In genomic region chr2:144269679-144270475, GRCm38 (mm10) we compare ENCODE assay signal across 8 mouse cellular contexts. TPM values are rescaled to one million over a fixed set of nuclear protein-coding genes. Genes with fewer than 3 reads are reported as not detected.
A peak's percentile ranks its signal among the peaks of the same experiment; 100 is the strongest.
DNase-seq lines count a peak whose midpoint lies in the region; ATAC-seq and TF ChIP-seq lines count a peak whose summit lies in the region.

No protein-coding gene starts in this region.

- DNase-seq in heart, postnatal 14 days = no peak
- no peak for DNase-seq in G1E (ENCODE audit: low spot score)
- DNase-seq in left cerebral cortex, adult 8-10 months (ENCODE audit: low spot score in 2 of 2) = no peak
- no peak for DNase-seq in ovary, postnatal 14 days (ENCODE audit: low spot score)
- no peak for DNase-seq in left cerebral cortex, adult 9 months (ENCODE audit: low spot score in 2 of 2)

- ATAC-seq in heart, embryonic 13.5 days (ENCODE audit: extremely low read depth, insufficient number of reproducible peaks, low FRiP score, low TSS enrichment) = no peak
- ATAC-seq in G1E (ENCODE audit: extremely low read depth, insufficient number of reproducible peaks, low FRiP score, poor library complexity, severe bottlenecking) = no peak
- ATAC-seq in forebrain, embryonic 16.5 days = peak; percentile 3
- ATAC-seq in megakaryocyte progenitor cell, adult 5-6 weeks (replicated peaks; ENCODE audit: poor library complexity) = 0 out of 2 replicates have a peak, but pooled peaks have one; percentile 0

- WGBS in heart, embryonic 13.5 days = under 1% methylated on average over 32 of the region's 33 CpGs
- under 1% methylated on average over 33 of the region's 33 CpGs for WGBS in forebrain, embryonic 16.5 days

- H3K36me3 ChIP-seq in heart, embryonic 13.5 days = peaks cover 7% of the 10 kb centered on the region
- peaks cover 48% of the 10 kb centered on the region for H3K36me3 ChIP-seq in G1E (replicated peaks)
- no peaks in the 10 kb centered on the region for H3K36me3 ChIP-seq in forebrain, embryonic 16.5 days (ENCODE audit: control insufficient read depth, insufficient read depth)

- intact Hi-C loops in heart, postnatal 14 days (cut with DNase I) = loop anchor here (5.0 kb wide), 1 partner anchor 268 kb away; no protein-coding TSS in a partner anchor

- no peaks in the 10 kb centered on the region for H3K27me3 ChIP-seq in heart, embryonic 13.5 days (replicated peaks)
- no peaks in the 10 kb centered on the region for H3K27me3 ChIP-seq in G1E (ENCODE audit: insufficient read depth, low read length)
- no peaks in the 10 kb centered on the region for H3K27me3 ChIP-seq in forebrain, embryonic 16.5 days (replicated peaks; ENCODE audit: control insufficient read depth, insufficient read depth, low read length)

- H3K4me3 ChIP-seq in heart, embryonic 13.5 days = peak overlapping the region; percentile 74
- peak overlapping the region; percentile 92 for H3K4me3 ChIP-seq in G1E (ENCODE audit: low read depth, low read length)
- H3K4me3 ChIP-seq in forebrain, embryonic 16.5 days (replicated peaks; ENCODE audit: low read length) = peak overlapping the region; percentile 70

- no peaks in the 10 kb centered on the region for H3K9me3 ChIP-seq in heart, embryonic 13.5 days
- no peaks in the 10 kb centered on the region for H3K9me3 ChIP-seq in G1E (replicated peaks)
- H3K9me3 ChIP-seq in forebrain, embryonic 16.5 days (ENCODE audit: control insufficient read depth, low read length) = no peaks in the 10 kb centered on the region

- TF ChIP-seq CTCF in G1E (IDR thresholded peaks at IDR 0.05; ENCODE audit: low read depth, low read length) = no peak

- H3K9ac ChIP-seq in heart, embryonic 13.5 days = peak overlapping the region; percentile 96
- peak overlapping the region; percentile 77 for H3K9ac ChIP-seq in forebrain, embryonic 16.5 days (replicated peaks; ENCODE audit: low read depth, low read length)

- peak overlapping the region; percentile 89 for H3K4me2 ChIP-seq in heart, embryonic 13.5 days
- peak overlapping the region; percentile 76 for H3K4me2 ChIP-seq in forebrain, embryonic 16.5 days (ENCODE audit: low read length)

- peak overlapping the region; percentile 96 for H3K27ac ChIP-seq in heart, embryonic 13.5 days (replicated peaks)
- H3K27ac ChIP-seq in forebrain, embryonic 16.5 days (ENCODE audit: low read length) = peak overlapping the region; percentile 80

- peaks cover 64% of the 10 kb centered on the region for H3K4me1 ChIP-seq in heart, embryonic 13.5 days
- H3K4me1 ChIP-seq in G1E (ENCODE audit: insufficient read depth, low read depth, low read length) = peaks cover 53% of the 10 kb centered on the region
- H3K4me1 ChIP-seq in forebrain, embryonic 16.5 days (replicated peaks; ENCODE audit: control insufficient read depth, insufficient read depth, low read length) = peaks cover 21% of the 10 kb centered on the region

RNA-seq across cellular contexts. Expression of gene Mgme1, which starts 0.6 kb away (rescaled TPM):
- polyA plus RNA-seq in heart, embryonic 13.5 days (2015; fragmentation: Nextera tagmentation; extraction: Ambion mirVana) = 20.0 and 22.5 TPM in 2 replicates
- 1 to 10 TPM; 8.5 to 9.6 TPM for total RNA-seq in heart, postnatal 14 days (2021)
- total RNA-seq in G1E (2014; fragmentation: Nextera tagmentation) = 18.2 and 19.3 TPM in 2 replicates
- 17.1 and 18.5 TPM in 2 replicates for total RNA-seq in G1E (2017)
- 1.5 and 1.8 TPM in 2 replicates for polyA plus RNA-seq in G1E (2012)
- polyA plus RNA-seq in forebrain, embryonic 16.5 days (2015; fragmentation: Nextera tagmentation; extraction: Ambion mirVana) = 10.8 and 11.4 TPM in 2 replicates
- 16.5 and 17.7 TPM in 2 replicates for total RNA-seq in megakaryocyte progenitor cell, adult 5-6 weeks (2015)
- total RNA-seq in megakaryocyte progenitor cell, adult 5-6 weeks (2017) = 30.2 and 31.0 TPM in 2 replicates
- 1 to 10 TPM; 4.4 to 6.1 (median 5.4) TPM for total RNA-seq in left cerebral cortex, adult 8-10 months (2022)

RNA-seq across cellular contexts. Expression of gene Snx5, which starts 0.8 kb away (rescaled TPM):
- polyA plus RNA-seq in heart, embryonic 13.5 days (2015; fragmentation: Nextera tagmentation; extraction: Ambion mirVana) = 90.9 and 96.3 TPM in 2 replicates
- 10 to 100 TPM; 50.4 to 51.9 TPM for total RNA-seq in heart, postnatal 14 days (2021)
- 179 and 201 TPM in 2 replicates for total RNA-seq in G1E (2014; fragmentation: Nextera tagmentation)
- total RNA-seq in G1E (2017) = 185 and 197 TPM in 2 replicates
- polyA plus RNA-seq in G1E (2012) = 21.4 and 25.5 TPM in 2 replicates
- 55.2 and 64.3 TPM in 2 replicates for polyA plus RNA-seq in forebrain, embryonic 16.5 days (2015; fragmentation: Nextera tagmentation; extraction: Ambion mirVana)
- total RNA-seq in megakaryocyte progenitor cell, adult 5-6 weeks (2015) = 269 and 285 TPM in 2 replicates
- 297 and 304 TPM in 2 replicates for total RNA-seq in megakaryocyte progenitor cell, adult 5-6 weeks (2017)
- total RNA-seq in left cerebral cortex, adult 8-10 months (2022) = 10 to 100 TPM; 81.2 to 90.5 (median 83.9) TPM

Comparison
In these comparisons a context has a peak if more than half of its experiments do, and no peak if none do; other contexts are left out.
1. ATAC-seq: peak in forebrain, embryonic 16.5 days (single experiment) and megakaryocyte progenitor cell, adult 5-6 weeks (single experiment); none in heart, embryonic 13.5 days (single experiment) and G1E (single experiment).
2. Peak in every context shown above with its lines, with median percentiles within 50 percentile points of each other: H3K4me3 ChIP-seq.